Mouse (Mus musculus): ENCODE measurements around the gene Iscu.
A peak's percentile ranks its signal among the peaks of the same experiment; 100 is the strongest.

The Iscu gene

GRCm38 (mm10) chr5:113789075-113789788, 16.7 kb downstream of the Iscu start:
- DNase-seq: peak; percentile 88

GRCm38 (mm10) chr5:113790453-113791196, 18.1 kb downstream of the Iscu start:
- peak; percentile 72 for DNase-seq

- DNase-seq: peak; percentile 58
These were observed 18.9 kb downstream of the Iscu start for GRCm38 (mm10) chr5:113791197-113792095.

- DNase-seq: peak; percentile 83
These were observed 24.0 kb downstream of the Iscu start for GRCm38 (mm10) chr5:113796401-113797148.

GRCm38 (mm10) chr5:113797149-113797882, 24.8 kb downstream of the Iscu start:
- DNase-seq: peak; percentile 28

- DNase-seq: no peak
These were observed 26.0 kb downstream of the Iscu start for GRCm38 (mm10) chr5:113798525-113798924.

GRCm38 (mm10) chr5:113799691-113800090, 27.1 kb downstream of the Iscu start:
- no peak for DNase-seq

- DNase-seq: peak; percentile 83
These were observed 27.7 kb downstream of the Iscu start, which contains the start of gene Tmem119 for GRCm38 (mm10) chr5:113800280-113800679. Gene Tmem119 (minus strand): TSS chr5:113800516.

- DNase-seq: no peak
These were observed 31.9 kb downstream of the Iscu start for GRCm38 (mm10) chr5:113804395-113804966.

GRCm38 (mm10) chr5:113805301-113805700, 32.8 kb downstream of the Iscu start:
- DNase-seq: no peak

- DNase-seq: peak; percentile 57
These were observed 33.9 kb downstream of the Iscu start for GRCm38 (mm10) chr5:113806414-113806813.

GRCm38 (mm10) chr5:113807712-113808111, 35.2 kb downstream of the Iscu start:
- DNase-seq: peak; percentile 19

GRCm38 (mm10) chr5:113808177-113808576, 35.6 kb downstream of the Iscu start:
- peak; percentile 59 for DNase-seq

- no peak for DNase-seq
These were observed 37.6 kb downstream of the Iscu start for GRCm38 (mm10) chr5:113810111-113810510.

- peak; percentile 57 for DNase-seq
These were observed 39.4 kb downstream of the Iscu start for GRCm38 (mm10) chr5:113811824-113812420.

GRCm38 (mm10) chr5:113812638-113813037, 40.1 kb downstream of the Iscu start:
- no peak for DNase-seq

- DNase-seq: peak; percentile 26
These were observed 41.1 kb downstream of the Iscu start for GRCm38 (mm10) chr5:113813608-113814007.

- DNase-seq: no peak
These were observed 41.8 kb downstream of the Iscu start for GRCm38 (mm10) chr5:113814111-113815040.

GRCm38 (mm10) chr5:113815041-113815389, 42.5 kb downstream of the Iscu start:
- no peak for DNase-seq

All from kidney, postnatal 10 days (tissue).